Mouse (Mus musculus) midbrain, embryonic 13.5 days (tissue): ENCODE measurements at regions not wholly inside any gene's neighbourhood (a gene's known extent, or its start where the extent isn't known, plus 50 kb on each side); places are given as distances from the start of the nearest gene placed in this dataset.
A peak's percentile ranks its signal among the peaks of the same experiment; 100 is the strongest.

Experiments
- ATAC-seq: fragments of 200-750 bp; cut with Nextera tagmentation; 2 replicates; pipeline ENCODE4 v1.8.0; 2017; ENCODE audit warnings: mild to moderate bottlenecking, moderate TSS enrichment, moderate library complexity
- H3K27ac ChIP-seq: fragments of 300-500 bp; sonication (generic); 2 replicates; pipeline ENCODE4 v1.5.1; 2015; ENCODE audit warnings: inconsistent platforms, mild to moderate bottlenecking, moderate library complexity
- H3K27me3 ChIP-seq: fragments of 300-500 bp; sonication (generic); 2 replicates; pipeline ENCODE4 v1.6.1; 2015; ENCODE audit warnings: mild to moderate bottlenecking, inconsistent platforms
- H3K36me3 ChIP-seq: fragments of 300-500 bp; sonication (generic); 2 replicates; pipeline ENCODE4 v1.6.1; 2015; ENCODE audit warnings: mild to moderate bottlenecking, inconsistent platforms
- H3K4me1 ChIP-seq: fragments of 300-500 bp; sonication (generic); replicated peaks from 2 replicates; pipeline ENCODE4 v1.6.1; 2015; ENCODE audit warnings: inconsistent platforms
- H3K4me2 ChIP-seq: fragments of 300-500 bp; sonication (generic); replicated peaks from 2 replicates; pipeline ENCODE4 v1.6.1; 2015; ENCODE audit warnings: moderate library complexity, mild to moderate bottlenecking, inconsistent platforms
- H3K4me3 ChIP-seq: fragments of 300-500 bp; sonication (generic); replicated peaks from 2 replicates; pipeline ENCODE4 v1.5.1; 2015; ENCODE audit warnings: mild to moderate bottlenecking, inconsistent platforms
- H3K9ac ChIP-seq: fragments of 300-500 bp; sonication (generic); replicated peaks from 2 replicates; pipeline ENCODE4 v1.6.1; 2015; ENCODE audit warnings: mild to moderate bottlenecking, inconsistent platforms
- H3K9me3 ChIP-seq: fragments of 300-500 bp; sonication (generic); 2 replicates; pipeline ENCODE4 v1.6.1; 2016; ENCODE audit warnings: mild to moderate bottlenecking, inconsistent platforms
- WGBS: fragments of 180-500 bp; shearing (Covaris S2); methylation state at CpG from one replicate; pipeline ENCODE4 v1.1.7; 2015; 5-methylcytosine and 5-hydroxymethylcytosine counted together

- H3K27ac ChIP-seq = no peak overlapping the region; the same call in 1 of the 2 replicates
These were observed 86.7 kb upstream of the Jun start for GRCm38 (mm10) chr4:95138676-95139075.

GRCm38 (mm10) chr4:95141253-95141652 is 89.2 kb upstream of the Jun start:
- Histone ChIP-seq H3K4me1 (peaks cover 18% of the 10 kb centered on the region), H3K36me3 (no peaks in the 10 kb centered on the region), H3K4me2 (no peak overlapping the region), H3K27me3 (no peaks in the 10 kb centered on the region), H3K27ac (no peak overlapping the region), H3K4me3 (no peak overlapping the region), H3K9me3 (no peaks in the 10 kb centered on the region), H3K9ac (no peak overlapping the region)
- ATAC-seq = no peak
- WGBS = 81% methylated on average over 2 of the region's 2 CpGs

More at GRCm38 (mm10) chr4:95138676-95139075, 86.7 kb upstream of the Jun start:
- Histone ChIP-seq H3K9ac (no peak overlapping the region), H3K27me3 (peaks cover 3% of the 10 kb centered on the region; the same call in 1 of the 2 replicates), H3K36me3 (no peaks in the 10 kb centered on the region), H3K4me2 (no peak overlapping the region), H3K9me3 (no peaks in the 10 kb centered on the region), H3K4me1 (peaks cover 33% of the 10 kb centered on the region), H3K4me3 (no peak overlapping the region)
- 76% methylated on average over 2 of the region's 2 CpGs for WGBS
- ATAC-seq = no peak

- ATAC-seq = no peak
- Histone ChIP-seq H3K9me3 (no peaks in the 10 kb centered on the region), H3K4me1 (peaks cover 7% of the 10 kb centered on the region), H3K4me2 (no peak overlapping the region), H3K36me3 (no peaks in the 10 kb centered on the region), H3K27ac (no peak overlapping the region), H3K4me3 (no peak overlapping the region), H3K9ac (no peak overlapping the region), H3K27me3 (no peaks in the 10 kb centered on the region)
- 70% methylated on average over 4 of the region's 4 CpGs for WGBS
These were observed 91.1 kb upstream of the Jun start for GRCm38 (mm10) chr4:95143130-95143529.

- H3K27ac ChIP-seq = no peak overlapping the region
- H3K9ac ChIP-seq = no peak overlapping the region
- no peaks in the 10 kb centered on the region for H3K36me3 ChIP-seq
- no peak overlapping the region for H3K4me3 ChIP-seq
- H3K27me3 ChIP-seq = no peaks in the 10 kb centered on the region
- H3K4me1 ChIP-seq = peaks cover 2% of the 10 kb centered on the region
- H3K4me2 ChIP-seq = no peak overlapping the region
- no peak for ATAC-seq
- WGBS = 97% methylated on average over 5 of the region's 5 CpGs
- H3K9me3 ChIP-seq = no peaks in the 10 kb centered on the region
These were observed 91.6 kb upstream of the Jun start for GRCm38 (mm10) chr4:95143668-95144067.

GRCm38 (mm10) chr4:95144440-95144839 is 92.4 kb upstream of the Jun start:
- H3K9ac ChIP-seq = no peak overlapping the region
- ATAC-seq = no peak
- no peaks in the 10 kb centered on the region for H3K27me3 ChIP-seq
- H3K4me1 ChIP-seq = no peaks in the 10 kb centered on the region
- no peak overlapping the region for H3K27ac ChIP-seq
- H3K4me3 ChIP-seq = no peak overlapping the region
- no peak overlapping the region for H3K4me2 ChIP-seq
- no peaks in the 10 kb centered on the region for H3K36me3 ChIP-seq
- H3K9me3 ChIP-seq = no peaks in the 10 kb centered on the region

- no peaks in the 10 kb centered on the region for H3K4me1 ChIP-seq
- no peak for ATAC-seq
- H3K9ac ChIP-seq = no peak overlapping the region
- no peaks in the 10 kb centered on the region for H3K27me3 ChIP-seq
- H3K9me3 ChIP-seq = no peaks in the 10 kb centered on the region
- H3K36me3 ChIP-seq = no peaks in the 10 kb centered on the region
- no peak overlapping the region for H3K4me2 ChIP-seq
- 92% methylated on average over 5 of the region's 5 CpGs for WGBS
- H3K27ac ChIP-seq = no peak overlapping the region
- H3K4me3 ChIP-seq = no peak overlapping the region
These were observed 94.2 kb upstream of the Jun start for GRCm38 (mm10) chr4:95146268-95146667.

GRCm38 (mm10) chr4:95148665-95149064 is 96.6 kb upstream of the Jun start:
- 0 out of 2 replicates have a peak, but pooled peaks cover 3% of the 10 kb centered on the region for H3K27me3 ChIP-seq

GRCm38 (mm10) chr4:95151678-95152077 is 99.7 kb upstream of the Jun start:
- H3K4me3 ChIP-seq = no peak overlapping the region
- no peak overlapping the region for H3K4me2 ChIP-seq
- 0 out of 2 replicates have a peak, but pooled peaks cover 6% of the 10 kb centered on the region for H3K27me3 ChIP-seq
- no peak overlapping the region for H3K9ac ChIP-seq
- peaks cover 17% of the 10 kb centered on the region for H3K4me1 ChIP-seq
- H3K9me3 ChIP-seq = no peaks in the 10 kb centered on the region
- H3K27ac ChIP-seq = no peak overlapping the region
- no peaks in the 10 kb centered on the region for H3K36me3 ChIP-seq
- no peak for ATAC-seq
- WGBS = 92% methylated on average over 8 of the region's 8 CpGs

More at GRCm38 (mm10) chr4:95148665-95149064, 96.6 kb upstream of the Jun start:
- WGBS = 80% methylated on average over 1 of the region's 1 CpGs
- H3K36me3 ChIP-seq = no peaks in the 10 kb centered on the region
- no peak overlapping the region for H3K4me2 ChIP-seq
- no peak overlapping the region for H3K4me3 ChIP-seq
- H3K4me1 ChIP-seq = peaks cover 5% of the 10 kb centered on the region
- no peak overlapping the region for H3K27ac ChIP-seq
- no peaks in the 10 kb centered on the region for H3K9me3 ChIP-seq
- H3K9ac ChIP-seq = no peak overlapping the region
- no peak for ATAC-seq

GRCm38 (mm10) chr4:95152431-95153115 is 100.6 kb upstream of the Jun start:
- 79% methylated on average over 4 of the region's 4 CpGs for WGBS
- Histone ChIP-seq H3K9me3 (no peaks in the 10 kb centered on the region), H3K27me3 (0 out of 2 replicates have a peak, but pooled peaks cover 10% of the 10 kb centered on the region), H3K9ac (no peak overlapping the region), H3K4me3 (no peak overlapping the region), H3K27ac (no peak overlapping the region), H3K4me1 (peaks cover 23% of the 10 kb centered on the region), H3K4me2 (no peak overlapping the region), H3K36me3 (no peaks in the 10 kb centered on the region)
- no peak for ATAC-seq

GRCm38 (mm10) chr4:95153737-95154287 is 101.8 kb upstream of the Jun start:
- Histone ChIP-seq H3K4me3 (no peak overlapping the region), H3K36me3 (no peaks in the 10 kb centered on the region), H3K27me3 (0 out of 2 replicates have a peak, but pooled peaks cover 10% of the 10 kb centered on the region), H3K9ac (no peak overlapping the region), H3K4me1 (peaks cover 23% of the 10 kb centered on the region), H3K9me3 (no peaks in the 10 kb centered on the region), H3K4me2 (no peak overlapping the region), H3K27ac (0 out of 2 replicates have a peak overlapping the region, but pooled peaks have one; percentile 19)
- 20% methylated on average over 6 of the region's 6 CpGs for WGBS
- peak; percentile 71 for ATAC-seq

GRCm38 (mm10) chr4:95154377-95154776 is 102.4 kb upstream of the Jun start:
- WGBS = 41% methylated on average over 14 of the region's 14 CpGs
- no peak overlapping the region for H3K4me2 ChIP-seq
- ATAC-seq = no peak
- H3K4me1 ChIP-seq = peaks cover 23% of the 10 kb centered on the region
- H3K4me3 ChIP-seq = no peak overlapping the region
- H3K9me3 ChIP-seq = no peaks in the 10 kb centered on the region
- H3K27me3 ChIP-seq = 0 out of 2 replicates have a peak, but pooled peaks cover 10% of the 10 kb centered on the region
- H3K9ac ChIP-seq = no peak overlapping the region
- no peak overlapping the region for H3K27ac ChIP-seq
- no peaks in the 10 kb centered on the region for H3K36me3 ChIP-seq

GRCm38 (mm10) chr4:95155178-95155577 is 103.2 kb upstream of the Jun start:
- no peaks in the 10 kb centered on the region for H3K9me3 ChIP-seq
- no peak overlapping the region for H3K27ac ChIP-seq
- H3K9ac ChIP-seq = no peak overlapping the region
- WGBS = 77% methylated on average over 2 of the region's 2 CpGs
- H3K4me1 ChIP-seq = peaks cover 23% of the 10 kb centered on the region
- no peak overlapping the region for H3K4me2 ChIP-seq
- H3K4me3 ChIP-seq = no peak overlapping the region
- 0 out of 2 replicates have a peak, but pooled peaks cover 10% of the 10 kb centered on the region for H3K27me3 ChIP-seq
- ATAC-seq = no peak
- no peaks in the 10 kb centered on the region for H3K36me3 ChIP-seq
